Mouse (Mus musculus): ENCODE measurements around the gene Nudt14. TPM values are rescaled to one million over a fixed set of nuclear protein-coding genes. Genes with fewer than 3 reads are reported as not detected.

The Nudt14 gene
- polyA plus RNA-seq, 1 experiment from 2014 or later: 66.4 TPM

DNA sequence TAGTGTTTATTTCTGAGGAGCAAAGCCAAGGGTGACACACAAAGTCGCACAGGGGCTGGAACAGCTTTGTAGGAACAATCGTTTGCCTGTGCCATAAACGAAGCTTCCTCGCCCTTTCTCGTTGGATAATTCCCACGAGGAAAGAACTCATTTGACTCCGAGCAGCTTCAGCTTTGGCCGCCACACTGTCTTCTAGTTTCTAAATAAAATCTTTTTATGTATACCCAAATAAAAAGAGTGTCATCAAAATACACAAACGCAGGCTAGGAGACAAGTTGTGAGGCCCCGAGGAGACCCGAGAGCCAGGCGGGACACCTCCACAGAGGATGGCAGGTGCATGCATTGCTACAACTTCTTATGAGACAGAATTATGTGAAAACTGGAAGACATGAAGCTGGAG, 43.6 kb downstream of the Nudt14 start:
- 82% methylated on average over 12 of the region's 12 CpGs for WGBS
- no peaks in the 10 kb centered on the region for H3K36me3 ChIP-seq
- H3K4me1 ChIP-seq: peaks cover 17% of the 10 kb centered on the region
- no peak for DNase-seq (ENCODE audit: low spot score)
- H3K27me3 ChIP-seq (ENCODE audit: low read depth, poor library complexity, severe bottlenecking): no peaks in the 10 kb centered on the region
- no peaks in the 10 kb centered on the region for H3K9me3 ChIP-seq (replicated peaks)
- no peak overlapping the region for H3K27ac ChIP-seq (replicated peaks)
- no peak overlapping the region for H3K4me3 ChIP-seq

DNA sequence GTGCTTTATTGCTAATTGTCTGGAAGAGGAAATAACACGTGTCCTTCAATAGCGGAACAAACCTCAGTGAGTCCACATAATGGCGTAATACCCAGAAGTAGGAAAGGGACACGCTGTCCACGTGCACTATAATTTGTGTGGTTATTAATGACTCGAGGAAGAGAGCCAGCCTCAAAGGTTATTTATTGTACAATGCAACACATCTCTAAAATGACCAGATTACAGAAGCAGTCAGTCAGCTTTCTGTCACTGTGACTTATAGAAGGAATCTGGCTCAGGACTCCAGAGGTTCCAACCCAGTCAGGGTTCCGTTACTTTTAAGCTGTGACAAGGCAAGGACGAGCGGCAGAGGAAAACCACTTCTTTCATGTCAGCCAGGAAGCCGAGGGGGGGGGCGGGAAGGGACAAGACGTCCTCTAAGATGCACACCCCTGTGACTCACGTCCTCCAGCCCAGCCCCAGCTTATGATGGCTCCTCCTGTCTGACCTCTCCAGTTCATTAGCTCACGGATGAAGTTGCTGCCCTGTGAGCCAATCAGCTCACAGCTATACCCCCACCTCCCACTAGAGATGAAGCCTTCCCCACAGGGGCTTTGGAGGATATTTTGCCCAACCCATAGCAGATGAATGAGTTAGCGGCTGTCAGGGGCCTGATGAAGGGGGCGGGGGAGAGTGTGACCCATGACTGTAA, 44.3 kb downstream of the Nudt14 start:
- H3K27me3 ChIP-seq (ENCODE audit: low read depth, poor library complexity, severe bottlenecking): no peaks in the 10 kb centered on the region
- H3K9me3 ChIP-seq (replicated peaks): no peaks in the 10 kb centered on the region
- peak; percentile 33 for DNase-seq (ENCODE audit: low spot score)
- H3K4me1 ChIP-seq: peaks cover 17% of the 10 kb centered on the region
- H3K27ac ChIP-seq (replicated peaks): peak overlapping the region; percentile 38; the same call in 1 of the 2 replicates
- WGBS: 49% methylated on average over 16 of the region's 16 CpGs
- H3K4me3 ChIP-seq: no peak overlapping the region
- no peaks in the 10 kb centered on the region for H3K36me3 ChIP-seq

DNA sequence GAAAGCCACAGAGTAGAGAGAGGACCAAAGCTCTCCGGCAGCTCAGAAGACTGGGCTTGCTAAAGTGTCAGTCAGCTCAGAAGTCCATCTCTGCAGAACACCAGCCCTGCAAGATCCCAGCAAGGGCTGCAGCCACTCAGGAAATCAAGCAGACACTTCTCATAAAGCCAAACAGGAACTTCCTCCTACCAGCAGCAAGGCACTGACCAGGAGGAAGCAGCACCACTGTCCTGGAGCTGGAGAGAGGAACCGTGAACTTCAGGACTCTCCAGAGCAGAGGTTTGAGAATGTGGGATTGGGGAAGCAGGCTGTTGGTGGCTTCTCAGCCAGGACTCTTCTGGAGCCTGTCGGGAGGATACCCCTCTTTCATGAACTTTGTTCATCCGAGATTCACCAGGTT, 47.0 kb downstream of the Nudt14 start:
- no peak overlapping the region for H3K4me3 ChIP-seq
- no peaks in the 10 kb centered on the region for H3K9me3 ChIP-seq (replicated peaks)
- no peak overlapping the region for H3K27ac ChIP-seq (replicated peaks)
- H3K36me3 ChIP-seq: no peaks in the 10 kb centered on the region
- peaks cover 17% of the 10 kb centered on the region for H3K4me1 ChIP-seq
- WGBS: 75% methylated on average over 4 of the region's 4 CpGs
- no peak for DNase-seq (ENCODE audit: low spot score)
- no peaks in the 10 kb centered on the region for H3K27me3 ChIP-seq (ENCODE audit: low read depth, poor library complexity, severe bottlenecking)

DNA sequence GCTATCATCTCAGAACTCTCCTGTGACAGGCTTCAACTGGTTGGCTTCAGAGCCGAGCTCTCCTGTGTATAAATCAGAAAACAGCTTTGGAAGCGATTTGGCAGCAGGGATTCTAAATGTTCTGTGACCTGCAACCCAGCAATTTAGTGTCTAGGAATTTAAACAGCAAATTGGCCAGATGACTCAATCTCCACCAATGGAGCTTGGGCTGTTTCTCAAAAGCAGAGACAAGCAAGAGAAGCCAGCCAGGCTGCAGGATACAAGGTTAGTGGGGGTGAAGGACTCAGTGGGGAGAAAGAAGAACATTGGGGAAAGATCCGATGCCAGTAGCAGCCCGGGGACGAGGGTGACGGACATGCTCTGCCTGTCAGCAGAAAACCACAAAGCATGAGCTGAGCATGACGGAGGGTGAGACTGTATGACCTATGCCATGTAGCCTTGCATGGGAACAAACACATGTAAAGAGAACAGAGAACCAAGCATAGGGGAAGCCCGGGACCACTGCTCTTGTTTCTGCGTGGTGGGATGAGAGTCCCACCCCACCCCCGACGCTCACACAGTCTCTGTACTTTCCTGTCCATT, 47.5 kb downstream of the Nudt14 start:
- Histone ChIP-seq H3K4me3 (no peak overlapping the region), H3K36me3 (no peaks in the 10 kb centered on the region), H3K27me3 (ENCODE audit: low read depth, poor library complexity, severe bottlenecking) (no peaks in the 10 kb centered on the region), H3K27ac (replicated peaks) (no peak overlapping the region), H3K4me1 (peaks cover 17% of the 10 kb centered on the region), H3K9me3 (replicated peaks) (no peaks in the 10 kb centered on the region)
- DNase-seq (ENCODE audit: low spot score): no peak
- WGBS: 79% methylated on average over 11 of the region's 11 CpGs

DNA sequence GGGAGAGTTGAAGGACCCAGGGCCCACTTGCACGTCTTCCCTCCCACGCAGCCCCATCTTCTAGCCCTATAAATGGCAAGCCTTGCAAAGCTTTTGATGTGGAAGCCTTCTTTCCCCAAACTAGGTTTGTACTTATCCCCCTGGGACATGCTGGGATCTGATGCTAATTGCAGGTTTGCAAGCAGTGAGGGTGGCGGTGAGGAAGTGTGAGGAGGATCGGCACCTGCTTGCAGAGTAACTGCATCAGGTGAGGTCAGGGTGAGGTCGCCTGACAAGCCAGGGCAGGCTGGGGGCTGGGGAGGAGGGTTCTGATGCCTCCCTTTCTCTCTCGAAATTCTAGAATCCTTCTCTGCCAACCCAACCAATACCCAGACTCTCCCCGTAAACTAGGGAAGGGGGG, 56.5 kb downstream of the Nudt14 start:
- Histone ChIP-seq H3K4me3 (no peak overlapping the region), H3K27me3 (ENCODE audit: low read depth, poor library complexity, severe bottlenecking) (peaks cover 3% of the 10 kb centered on the region; the same call in 1 of the 2 replicates), H3K27ac (replicated peaks) (no peak overlapping the region), H3K36me3 (no peaks in the 10 kb centered on the region), H3K4me1 (no peaks in the 10 kb centered on the region), H3K9me3 (replicated peaks) (peaks cover 4% of the 10 kb centered on the region; the same call in 1 of the 2 replicates)
- DNase-seq (ENCODE audit: low spot score): no peak
- WGBS: 79% methylated on average over 7 of the region's 7 CpGs

Small RNAs within 50 kb of the gene (microRNA-seq; reads per million reads assigned to microRNA genes)
- not detected for gene Mir6941

Other genes starting within 250 kb of the Nudt14 start
- gene Cep170b, start 221.7 kb downstream of the Nudt14 start, polyA plus RNA-seq (2016; fragmentation: Nextera tagmentation; extraction: Ambion mirVana): 3.3 and 4.3 TPM in 2 replicates
- 3.7 and 5.7 TPM in 2 replicates for gene Pld4, start 181.5 kb downstream of the Nudt14 start, polyA plus RNA-seq (2016; fragmentation: Nextera tagmentation; extraction: Ambion mirVana)
- gene Ahnak2, start 139.5 kb downstream of the Nudt14 start, polyA plus RNA-seq (2016; fragmentation: Nextera tagmentation; extraction: Ambion mirVana): 0.06 and 0.11 TPM in 2 replicates
- 13.7 and 14.4 TPM in 2 replicates for gene Clba1, start 133.2 kb downstream of the Nudt14 start, polyA plus RNA-seq (2016; fragmentation: Nextera tagmentation; extraction: Ambion mirVana)
- gene Cdca4, start 112.7 kb downstream of the Nudt14 start, polyA plus RNA-seq (2016; fragmentation: Nextera tagmentation; extraction: Ambion mirVana): 178 and 181 TPM in 2 replicates
- gene Gpr132, start 73.9 kb downstream of the Nudt14 start, polyA plus RNA-seq (2016; fragmentation: Nextera tagmentation; extraction: Ambion mirVana): not detected in 2 replicates
- gene Jag2, start 12.3 kb downstream of the Nudt14 start, polyA plus RNA-seq (2016; fragmentation: Nextera tagmentation; extraction: Ambion mirVana): 2.4 and 2.8 TPM in 2 replicates
- 20.5 and 22.7 TPM in 2 replicates for gene Btbd6, start 34.4 kb upstream of the Nudt14 start, polyA plus RNA-seq (2016; fragmentation: Nextera tagmentation; extraction: Ambion mirVana)
- 51.6 and 58.2 TPM in 2 replicates for gene Brf1, start 58.6 kb upstream of the Nudt14 start, polyA plus RNA-seq (2016; fragmentation: Nextera tagmentation; extraction: Ambion mirVana)
- 17.7 and 22.0 TPM in 2 replicates for gene Pacs2, start 72.4 kb upstream of the Nudt14 start, polyA plus RNA-seq (2016; fragmentation: Nextera tagmentation; extraction: Ambion mirVana)
- gene Tex22, start 132.4 kb upstream of the Nudt14 start, polyA plus RNA-seq (2016; fragmentation: Nextera tagmentation; extraction: Ambion mirVana): not detected in 2 replicates
- 18.3 and 20.5 TPM in 2 replicates for gene Mta1, start 156.2 kb upstream of the Nudt14 start, polyA plus RNA-seq (2016; fragmentation: Nextera tagmentation; extraction: Ambion mirVana)
- gene Crip2, start 198.1 kb upstream of the Nudt14 start, polyA plus RNA-seq (2016; fragmentation: Nextera tagmentation; extraction: Ambion mirVana): 278 and 293 TPM in 2 replicates
- gene Crip1, start 204.2 kb upstream of the Nudt14 start, polyA plus RNA-seq (2016; fragmentation: Nextera tagmentation; extraction: Ambion mirVana): 80.0 and 96.6 TPM in 2 replicates
- 58.0 and 61.3 TPM in 2 replicates for gene Tedc1, start 214.3 kb upstream of the Nudt14 start, polyA plus RNA-seq (2016; fragmentation: Nextera tagmentation; extraction: Ambion mirVana)
- 19.0 and 22.0 TPM in 2 replicates for gene Tmem121, start 243.8 kb upstream of the Nudt14 start, polyA plus RNA-seq (2016; fragmentation: Nextera tagmentation; extraction: Ambion mirVana)

All from midbrain, embryonic 10.5 days (tissue).